Mouse (Mus musculus) forebrain, embryonic 11.5 days (tissue): ENCODE data around the gene Ankrd55. TPM values are rescaled to one million over a fixed set of nuclear protein-coding genes. Genes with fewer than 3 reads are reported as not detected.
A peak's percentile ranks its signal among the peaks of the same experiment; 100 is the strongest.

Experiments used
- ATAC-seq: fragments of 200-750 bp; cut with Nextera tagmentation; replicated peaks from 2 replicates; pipeline ENCODE4 v1.8.0; 2017; ENCODE audit warnings: moderate TSS enrichment; ENCODE audit not compliant: low FRiP score
- DNase-seq: peaks from one replicate; pipeline ENCODE4 v3.0.0-alpha.2; 2017; ENCODE audit warnings: low spot score
- H3K27ac ChIP-seq: fragments of 300-500 bp; sonication (generic); 2 replicates; pipeline ENCODE4 v1.5.1; 2014; ENCODE audit warnings: low read depth, low read length
- H3K27me3 ChIP-seq: fragments of 300-500 bp; sonication (generic); 2 replicates; pipeline ENCODE4 v1.6.1; 2014; ENCODE audit warnings: mild to moderate bottlenecking, low read length, mixed read lengths; ENCODE audit not compliant: control insufficient read depth, insufficient read depth
- H3K36me3 ChIP-seq: fragments of 300-500 bp; sonication (generic); 2 replicates; pipeline ENCODE4 v1.6.1; 2014; ENCODE audit warnings: mild to moderate bottlenecking, low read length, moderate library complexity, mixed read lengths; ENCODE audit not compliant: control insufficient read depth, insufficient read depth
- H3K4me1 ChIP-seq: fragments of 300-500 bp; sonication (generic); replicated peaks from 2 replicates; pipeline ENCODE4 v1.6.1; 2014; ENCODE audit warnings: low read length, mixed read lengths; ENCODE audit not compliant: control insufficient read depth, insufficient read depth
- H3K4me2 ChIP-seq: fragments of 300-500 bp; sonication (generic); 2 replicates; pipeline ENCODE4 v1.6.1; 2014; ENCODE audit warnings: low read depth, mild to moderate bottlenecking, low read length, moderate library complexity, mixed read lengths; ENCODE audit not compliant: severe bottlenecking
- H3K4me3 ChIP-seq: fragments of 300-500 bp; sonication (generic); 2 replicates; pipeline ENCODE4 v1.5.1; 2014; ENCODE audit warnings: low read depth, low read length
- H3K9ac ChIP-seq: fragments of 300-500 bp; sonication (generic); 2 replicates; pipeline ENCODE4 v1.6.1; 2014; ENCODE audit warnings: low read length
- H3K9me3 ChIP-seq: fragments of 300-500 bp; sonication (generic); 2 replicates; pipeline ENCODE4 v1.6.1; 2016; ENCODE audit warnings: low read length, mixed read lengths; ENCODE audit not compliant: control insufficient read depth
- WGBS: fragments of 180-500 bp; shearing (Covaris S2); extraction: QIAGEN DNeasy Blood & Tissue Kit; methylation state at CpG from one replicate; pipeline ENCODE4 v1.1.7; 2014; 5-methylcytosine and 5-hydroxymethylcytosine counted together
- polyA plus RNA-seq: library from polyadenylated mRNA; unstranded; fragments of >200 nt; fragmentation: Nextera tagmentation; extraction: Ambion mirVana; gene quantifications from 2 replicates; pipeline ENCODE4 v1.2.1, GENCODE M21; 2014

Ankrd55 gene
- polyA plus RNA-seq, 1 experiment from 2014 or later, result 1.3 TPM

- no peak for ATAC-seq
- Histone ChIP-seq H3K9ac (no peak overlapping the region), H3K36me3 (no peaks in the 10 kb centered on the region), H3K4me3 (no peak overlapping the region), H3K4me1 (no peaks in the 10 kb centered on the region), H3K27ac (no peak overlapping the region), H3K4me2 (no peak overlapping the region), H3K27me3 (no peaks in the 10 kb centered on the region), H3K9me3 (no peaks in the 10 kb centered on the region)
- 85% methylated on average over 5 of the region's 5 CpGs for WGBS
- no peak for DNase-seq
Measured at GRCm38 (mm10) chr13:112365303-112365702, 77.1 kb downstream of the Ankrd55 start.

GRCm38 (mm10) chr13:112365762-112366161, 77.5 kb downstream of the Ankrd55 start:
- H3K4me1 ChIP-seq, result no peaks in the 10 kb centered on the region
- H3K27me3 ChIP-seq, result no peaks in the 10 kb centered on the region
- H3K36me3 ChIP-seq, result no peaks in the 10 kb centered on the region
- 74% methylated on average over 4 of the region's 4 CpGs for WGBS
- H3K9ac ChIP-seq, result no peak overlapping the region
- no peak overlapping the region for H3K27ac ChIP-seq
- no peak overlapping the region for H3K4me2 ChIP-seq
- no peaks in the 10 kb centered on the region for H3K9me3 ChIP-seq
- ATAC-seq (no peak), DNase-seq (no peak)
- H3K4me3 ChIP-seq, result no peak overlapping the region

- H3K27me3 ChIP-seq, result no peaks in the 10 kb centered on the region
- H3K4me1 ChIP-seq, result no peaks in the 10 kb centered on the region
- H3K4me2 ChIP-seq, result no peak overlapping the region
- ATAC-seq (no peak), DNase-seq (peak; percentile 17)
- H3K9ac ChIP-seq, result no peak overlapping the region
- H3K4me3 ChIP-seq, result no peak overlapping the region
- 83% methylated on average over 4 of the region's 4 CpGs for WGBS
- H3K27ac ChIP-seq, result no peak overlapping the region
- no peaks in the 10 kb centered on the region for H3K9me3 ChIP-seq
- no peaks in the 10 kb centered on the region for H3K36me3 ChIP-seq
Measured at GRCm38 (mm10) chr13:112366321-112367029, 78.2 kb downstream of the Ankrd55 start.

- no peak overlapping the region for H3K27ac ChIP-seq
- no peaks in the 10 kb centered on the region for H3K36me3 ChIP-seq
- no peak overlapping the region for H3K4me3 ChIP-seq
- no peaks in the 10 kb centered on the region for H3K9me3 ChIP-seq
- H3K27me3 ChIP-seq, result no peaks in the 10 kb centered on the region
- H3K4me1 ChIP-seq, result no peaks in the 10 kb centered on the region
- no peak for ATAC-seq
- H3K9ac ChIP-seq, result no peak overlapping the region
- no peak for DNase-seq
- 93% methylated on average over 4 of the region's 4 CpGs for WGBS
- H3K4me2 ChIP-seq, result no peak overlapping the region
Measured at GRCm38 (mm10) chr13:112371729-112372128, 83.5 kb downstream of the Ankrd55 start.

- H3K4me2 ChIP-seq, result no peak overlapping the region
- H3K9me3 ChIP-seq, result no peaks in the 10 kb centered on the region
- H3K27me3 ChIP-seq, result no peaks in the 10 kb centered on the region
- no peaks in the 10 kb centered on the region for H3K36me3 ChIP-seq
- peak; percentile 53 for DNase-seq
- H3K27ac ChIP-seq, result no peak overlapping the region
- 32% methylated on average over 8 of the region's 8 CpGs for WGBS
- no peak overlapping the region for H3K9ac ChIP-seq
- H3K4me1 ChIP-seq, result no peaks in the 10 kb centered on the region
- no peak overlapping the region for H3K4me3 ChIP-seq
- ATAC-seq, result no peak
Measured at GRCm38 (mm10) chr13:112375766-112376165, 87.5 kb downstream of the Ankrd55 start.

GRCm38 (mm10) chr13:112378782-112379305, 90.6 kb downstream of the Ankrd55 start:
- H3K9me3 ChIP-seq, result no peaks in the 10 kb centered on the region

GRCm38 (mm10) chr13:112381476-112381875, 93.2 kb downstream of the Ankrd55 start:
- DNase-seq (no peak), ATAC-seq (no peak)
- H3K4me1 ChIP-seq, result no peaks in the 10 kb centered on the region
- H3K27me3 ChIP-seq, result no peaks in the 10 kb centered on the region
- no peak overlapping the region for H3K4me3 ChIP-seq
- H3K4me2 ChIP-seq, result no peak overlapping the region
- H3K27ac ChIP-seq, result no peak overlapping the region
- H3K36me3 ChIP-seq, result no peaks in the 10 kb centered on the region
- no peak overlapping the region for H3K9ac ChIP-seq
- no peaks in the 10 kb centered on the region for H3K9me3 ChIP-seq
- 89% methylated on average over 2 of the region's 2 CpGs for WGBS

More at GRCm38 (mm10) chr13:112378782-112379305, 90.6 kb downstream of the Ankrd55 start:
- no peak overlapping the region for H3K27ac ChIP-seq
- DNase-seq (no peak), ATAC-seq (no peak)
- no peaks in the 10 kb centered on the region for H3K27me3 ChIP-seq
- no peaks in the 10 kb centered on the region for H3K4me1 ChIP-seq
- 84% methylated on average over 9 of the region's 9 CpGs for WGBS
- H3K36me3 ChIP-seq, result no peaks in the 10 kb centered on the region
- no peak overlapping the region for H3K4me2 ChIP-seq
- no peak overlapping the region for H3K9ac ChIP-seq
- H3K4me3 ChIP-seq, result no peak overlapping the region

GRCm38 (mm10) chr13:112382457-112382856, 94.2 kb downstream of the Ankrd55 start:
- Histone ChIP-seq H3K9me3 (no peaks in the 10 kb centered on the region), H3K4me1 (no peaks in the 10 kb centered on the region), H3K27ac (no peak overlapping the region), H3K4me2 (no peak overlapping the region), H3K9ac (no peak overlapping the region), H3K27me3 (no peaks in the 10 kb centered on the region), H3K36me3 (no peaks in the 10 kb centered on the region), H3K4me3 (no peak overlapping the region)
- WGBS, result 83% methylated on average over 4 of the region's 4 CpGs
- DNase-seq, result no peak
- no peak for ATAC-seq

GRCm38 (mm10) chr13:112382956-112383355, 94.7 kb downstream of the Ankrd55 start:
- Histone ChIP-seq H3K27ac (no peak overlapping the region), H3K4me2 (no peak overlapping the region), H3K27me3 (no peaks in the 10 kb centered on the region), H3K36me3 (no peaks in the 10 kb centered on the region), H3K9me3 (no peaks in the 10 kb centered on the region), H3K4me1 (no peaks in the 10 kb centered on the region), H3K9ac (no peak overlapping the region), H3K4me3 (no peak overlapping the region)
- 75% methylated on average over 3 of the region's 3 CpGs for WGBS
- no peak for ATAC-seq
- no peak for DNase-seq
